Mouse (Mus musculus) neural tube, embryonic 10.5 days (tissue): ENCODE results near the gene Oxct1.

Experiments
- DNase-seq: peaks from one replicate; pipeline ENCODE4 v3.0.0-alpha.2; 2017; ENCODE audit warnings: low spot score; ENCODE audit errors: extremely low spot score

The Oxct1 gene

DNA sequence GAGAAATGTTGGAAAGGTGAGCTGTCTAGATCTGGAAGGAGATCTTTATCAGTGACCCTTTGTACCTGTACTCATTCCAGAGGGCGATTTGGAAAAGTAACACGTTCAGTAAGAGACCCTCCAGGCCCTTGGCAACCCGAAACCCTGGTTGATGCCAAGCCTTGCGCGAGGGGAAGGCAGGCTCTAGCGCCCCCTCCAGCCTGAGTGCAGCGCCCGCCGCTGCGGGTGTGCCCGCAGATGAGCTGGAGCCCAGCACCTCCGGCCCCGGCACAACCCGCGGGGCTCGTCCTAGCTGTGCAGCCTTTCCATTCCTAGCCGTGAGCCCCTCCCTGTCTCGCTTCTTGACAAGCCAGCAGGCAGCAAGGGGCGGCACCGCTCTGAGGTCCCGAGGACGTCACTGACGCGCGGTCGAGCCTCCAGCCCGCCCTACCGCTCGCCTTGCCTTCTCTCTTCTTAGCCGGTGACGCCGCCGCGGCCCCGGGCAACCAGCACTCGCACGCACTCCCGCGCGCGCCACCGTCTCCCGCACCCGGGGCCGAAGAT lies at the start of gene Oxct1:
Gene Oxct1 (plus strand): TSS at position 153 of the 543 bp plus-strand sequence.
- DNase-seq = no peak

GRCm38 (mm10) chr15:3978279-3978678 lies 47.9 kb upstream of the Oxct1 start:
- no peak for DNase-seq

DNA sequence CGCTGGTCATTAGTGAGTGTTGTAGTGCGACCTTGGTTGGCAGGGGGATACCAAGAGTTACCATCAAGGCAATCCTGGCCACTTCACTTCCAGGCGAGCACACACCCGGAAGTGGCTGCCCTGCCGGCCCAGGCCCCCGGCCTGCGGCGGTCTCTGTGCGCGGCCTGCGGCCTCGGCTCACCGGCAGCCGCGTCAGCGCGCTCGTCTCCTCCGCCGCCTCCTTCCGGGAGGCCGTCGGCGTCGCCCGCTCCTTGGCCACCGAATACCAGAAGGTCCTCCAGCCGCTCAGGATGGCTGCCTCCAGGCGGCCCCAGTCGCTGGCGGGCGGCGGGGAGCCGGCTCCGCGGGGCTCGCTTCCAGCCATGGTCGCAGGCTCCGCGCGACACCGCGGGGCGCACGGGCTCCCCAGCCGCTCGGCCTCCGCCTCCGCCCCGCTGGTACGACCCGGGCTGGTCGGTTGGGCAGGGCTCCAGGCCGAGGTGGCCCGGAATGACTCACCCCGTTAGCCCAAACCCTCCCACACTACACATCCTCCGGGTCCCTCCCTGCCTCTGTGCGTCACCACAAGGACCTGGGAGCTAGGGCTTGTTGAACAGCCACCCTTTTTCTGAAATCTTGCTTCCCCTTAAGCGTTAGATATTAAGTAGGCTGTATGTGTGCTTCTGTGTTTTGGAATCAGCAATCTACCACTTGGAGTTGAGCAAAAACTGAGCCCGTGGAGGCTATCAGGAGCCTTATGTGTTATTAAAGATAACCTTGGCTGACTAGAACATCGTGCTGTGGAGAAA lies 46.9 kb upstream of the Oxct1 start, which contains the start of gene Fbxo4:
Gene Fbxo4 (minus strand): TSS at position 513 of the 788 bp plus-strand sequence.
- DNase-seq = peak; percentile 80

- no peak for DNase-seq
Observed at GRCm38 (mm10) chr15:3979871-3980270, 46.3 kb upstream of the Oxct1 start.

DNA sequence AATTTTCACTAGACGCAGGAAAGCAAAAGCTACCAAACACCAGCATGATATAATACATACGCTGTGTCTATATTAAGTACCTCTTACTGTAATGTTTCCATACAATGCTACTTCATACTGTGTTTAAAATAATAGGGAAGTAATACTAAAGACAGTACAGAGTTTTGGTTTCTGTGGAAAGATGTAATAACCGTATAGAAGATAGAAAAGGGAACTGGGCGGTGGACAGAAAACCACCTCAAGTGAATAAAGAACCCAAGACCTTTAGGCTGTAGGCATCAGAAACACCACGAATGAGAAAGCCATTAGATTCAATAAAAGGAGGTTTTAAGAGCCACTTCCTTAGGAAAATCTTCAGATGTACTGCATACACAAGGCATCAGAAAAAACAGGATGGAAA lies 43.5 kb upstream of the Oxct1 start:
- DNase-seq = no peak

DNA sequence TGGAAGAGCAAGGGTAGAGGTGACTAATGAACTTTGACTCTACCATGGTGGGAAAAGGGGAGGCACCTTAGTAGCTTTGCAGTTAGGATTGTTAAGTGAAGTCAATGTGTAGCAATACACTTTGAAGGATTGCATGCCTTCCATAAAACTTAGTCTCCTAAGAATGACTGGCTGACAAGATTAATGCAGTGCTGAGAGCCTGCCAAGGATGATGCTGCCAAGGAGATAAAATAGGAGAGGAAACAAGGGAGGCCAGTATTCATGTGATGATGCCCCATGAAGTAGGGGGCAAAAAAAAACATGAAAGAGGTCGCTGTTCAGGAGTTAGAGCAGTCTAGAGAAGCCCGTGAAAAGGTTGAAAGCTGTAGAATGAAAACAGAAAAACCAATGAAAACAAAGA lies 41.3 kb upstream of the Oxct1 start:
- no peak for DNase-seq

DNA sequence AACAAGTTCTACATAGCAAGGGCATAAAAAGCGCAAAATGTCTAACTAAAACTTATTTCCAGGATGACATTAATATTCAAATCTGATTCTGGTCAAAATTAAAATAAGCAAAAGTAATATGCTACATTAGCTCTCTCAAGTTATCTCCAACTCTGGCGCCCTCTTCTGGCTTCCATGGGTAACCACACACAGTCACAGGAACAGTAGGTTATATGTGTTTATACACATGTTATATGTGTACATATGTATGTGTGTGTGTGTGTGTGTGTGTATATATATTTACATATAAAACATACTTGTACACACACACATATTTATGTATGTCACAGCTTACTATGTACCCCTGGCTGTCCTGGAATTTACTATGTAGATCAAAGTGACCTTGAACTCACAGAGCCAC lies 38.2 kb upstream of the Oxct1 start:
- DNase-seq = no peak

GRCm38 (mm10) chr15:3994852-3995447 lies 31.2 kb upstream of the Oxct1 start:
- no peak for DNase-seq

DNA sequence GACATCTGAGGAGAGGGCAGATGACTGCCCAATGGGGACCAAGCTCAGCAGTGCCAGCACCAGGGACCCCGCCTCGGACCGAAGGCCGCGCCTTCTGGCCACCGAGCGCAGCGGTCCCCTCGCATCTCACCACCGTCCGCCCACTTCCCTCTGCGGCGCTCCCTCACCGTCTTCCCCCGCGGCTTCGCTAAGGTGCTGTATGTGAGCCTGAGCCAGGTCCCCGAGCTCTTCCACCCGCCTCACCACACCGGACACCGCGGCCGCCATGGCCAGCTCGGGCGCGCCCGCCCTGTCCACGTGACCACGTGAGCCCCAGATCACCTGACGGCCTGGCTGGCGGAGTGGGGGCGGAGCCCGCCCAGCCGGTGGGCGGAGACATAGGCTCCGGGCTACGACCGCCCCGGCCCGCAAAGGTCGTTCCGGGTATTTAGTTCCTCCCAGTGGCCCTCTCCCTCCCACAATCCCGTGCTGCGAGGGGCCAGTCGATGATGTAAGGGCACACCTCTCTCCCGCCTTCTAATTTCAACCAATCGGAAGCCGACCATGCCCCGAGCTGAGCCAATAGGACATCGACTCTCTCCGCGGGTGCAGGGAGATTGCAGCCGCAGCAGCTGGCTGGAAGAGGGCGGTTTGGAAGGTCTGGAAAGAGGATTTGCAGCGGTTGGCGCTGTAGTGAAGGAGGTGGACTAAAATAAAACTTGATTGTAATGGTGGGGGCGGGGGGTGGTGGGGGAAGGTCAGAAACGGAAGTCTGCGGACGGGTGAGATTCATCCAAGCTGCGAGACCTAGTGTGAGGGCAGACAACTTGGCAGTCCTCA lies 30.5 kb upstream of the Oxct1 start, which contains the start of gene AW549877:
Gene AW549877 (minus strand): TSS at position 297 of the 819 bp plus-strand sequence.
- peak; percentile 96 for DNase-seq

DNA sequence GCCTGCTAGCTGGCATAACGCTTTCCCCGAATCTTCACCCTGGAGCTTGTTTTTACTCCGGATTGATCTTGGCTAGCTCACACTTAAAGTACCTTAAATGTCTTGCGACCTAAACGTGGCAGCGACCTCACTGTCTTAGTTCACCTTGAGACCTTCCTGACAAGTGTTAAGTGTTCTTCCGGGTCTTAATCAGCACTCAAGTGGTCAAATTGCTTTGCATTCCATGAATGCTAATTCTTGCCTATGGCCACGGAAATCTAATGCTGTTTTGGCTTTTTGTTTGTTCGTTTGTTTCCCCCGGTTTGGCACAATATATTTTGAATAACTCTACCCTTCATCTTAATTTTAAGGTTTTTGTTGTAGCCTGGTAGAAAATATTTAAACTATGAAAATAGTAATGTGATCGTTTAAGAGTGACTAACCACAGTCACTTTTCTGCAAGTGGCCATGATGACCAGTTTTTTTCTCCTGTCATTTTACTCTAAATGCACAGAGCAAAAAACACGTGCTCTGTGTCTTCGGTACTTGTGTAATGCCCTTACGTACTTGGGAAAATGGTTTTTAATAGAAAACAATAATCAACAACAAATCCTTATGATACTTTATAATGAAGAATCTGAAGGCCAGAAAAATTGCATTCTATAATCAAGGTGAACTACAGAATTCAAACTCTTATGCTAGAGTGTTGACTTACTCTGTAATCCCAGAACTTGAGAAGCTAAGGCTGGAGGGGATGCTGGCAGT lies 29.7 kb upstream of the Oxct1 start:
- no peak for DNase-seq

DNA sequence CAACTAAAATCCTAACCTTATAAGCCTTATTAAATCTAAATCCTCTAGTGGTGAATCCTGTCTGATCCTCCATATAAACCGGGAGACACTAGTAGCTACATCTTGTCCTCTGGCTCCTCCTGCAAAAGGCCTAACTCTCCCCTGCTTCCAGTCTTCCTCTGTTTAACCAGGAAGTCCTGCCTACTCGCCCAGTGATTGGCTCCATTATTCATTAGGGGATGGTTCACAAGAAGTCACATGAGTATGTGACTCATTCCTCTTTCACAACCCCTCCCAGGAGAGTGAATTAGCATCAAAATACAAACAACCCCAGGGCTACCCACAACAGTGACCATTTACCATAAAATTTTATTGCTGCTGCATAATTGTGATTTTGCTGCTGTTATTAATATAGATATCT lies 27.0 kb upstream of the Oxct1 start:
- DNase-seq = no peak

- no peak for DNase-seq
Observed at GRCm38 (mm10) chr15:4000536-4000935, 25.6 kb upstream of the Oxct1 start.

DNA sequence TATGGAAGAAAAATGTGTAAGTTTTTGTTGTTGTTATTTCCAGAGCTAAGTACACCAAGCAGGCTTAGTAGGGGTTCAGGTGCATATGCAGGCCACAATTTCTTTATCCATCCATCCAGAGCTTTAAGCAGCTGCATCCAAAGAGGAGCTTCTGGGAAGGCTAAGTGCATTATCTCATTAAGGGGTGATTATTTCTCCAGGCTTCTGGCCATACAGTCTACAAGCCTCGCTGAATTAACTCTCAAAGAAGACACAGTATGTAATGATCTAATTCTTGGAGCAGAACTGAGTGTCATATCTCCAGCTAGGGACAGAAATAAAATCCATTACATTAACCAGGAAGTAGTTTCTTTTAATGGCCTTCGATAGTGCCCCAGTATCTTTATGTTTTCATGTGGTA lies 12.3 kb upstream of the Oxct1 start:
- DNase-seq = no peak

- no peak for DNase-seq
Observed at GRCm38 (mm10) chr15:4020711-4021110, 5.5 kb upstream of the Oxct1 start.

GRCm38 (mm10) chr15:4023747-4024146 lies 2.4 kb upstream of the Oxct1 start:
- no peak for DNase-seq

DNA sequence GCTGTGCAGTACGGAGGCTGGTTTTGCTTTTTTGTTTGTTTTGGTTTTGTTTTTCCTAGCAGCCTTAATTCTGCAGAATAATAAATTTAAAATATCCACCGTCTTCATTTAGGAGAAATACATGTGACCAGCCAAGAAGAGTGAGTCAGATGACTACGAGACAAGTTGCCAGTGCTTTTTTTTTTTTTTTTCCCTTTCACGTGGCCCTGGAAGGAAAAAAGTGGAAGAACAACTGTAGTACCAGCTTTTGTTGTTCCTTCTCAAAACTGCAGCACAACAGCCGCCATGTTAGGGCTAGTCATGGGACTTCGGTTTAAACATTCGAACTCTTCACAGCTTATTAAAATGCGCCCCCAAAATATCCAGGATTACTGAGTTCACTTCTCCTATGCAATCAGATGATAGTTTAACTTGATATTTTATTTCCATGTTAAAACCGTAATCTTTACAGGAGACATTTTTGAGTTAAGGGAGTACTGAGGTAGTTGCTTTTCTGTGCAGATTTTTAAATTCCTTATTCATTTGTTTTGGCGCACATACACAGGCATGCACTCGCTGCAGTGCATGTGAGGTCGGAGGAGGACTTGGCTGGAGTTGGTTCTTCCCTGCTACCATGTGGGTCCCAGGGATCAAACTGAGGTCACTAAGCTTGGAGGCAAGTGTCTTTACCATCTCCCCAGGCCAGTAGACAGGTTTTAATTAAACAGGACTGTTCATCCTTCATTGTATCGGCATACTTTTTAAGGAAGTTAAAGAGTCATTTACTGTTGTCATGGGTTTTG lies 1.3 kb upstream of the Oxct1 start:
- DNase-seq = no peak

- DNase-seq = no peak
Observed at GRCm38 (mm10) chr15:4025508-4025904, 677 bp upstream of the Oxct1 start.

DNA sequence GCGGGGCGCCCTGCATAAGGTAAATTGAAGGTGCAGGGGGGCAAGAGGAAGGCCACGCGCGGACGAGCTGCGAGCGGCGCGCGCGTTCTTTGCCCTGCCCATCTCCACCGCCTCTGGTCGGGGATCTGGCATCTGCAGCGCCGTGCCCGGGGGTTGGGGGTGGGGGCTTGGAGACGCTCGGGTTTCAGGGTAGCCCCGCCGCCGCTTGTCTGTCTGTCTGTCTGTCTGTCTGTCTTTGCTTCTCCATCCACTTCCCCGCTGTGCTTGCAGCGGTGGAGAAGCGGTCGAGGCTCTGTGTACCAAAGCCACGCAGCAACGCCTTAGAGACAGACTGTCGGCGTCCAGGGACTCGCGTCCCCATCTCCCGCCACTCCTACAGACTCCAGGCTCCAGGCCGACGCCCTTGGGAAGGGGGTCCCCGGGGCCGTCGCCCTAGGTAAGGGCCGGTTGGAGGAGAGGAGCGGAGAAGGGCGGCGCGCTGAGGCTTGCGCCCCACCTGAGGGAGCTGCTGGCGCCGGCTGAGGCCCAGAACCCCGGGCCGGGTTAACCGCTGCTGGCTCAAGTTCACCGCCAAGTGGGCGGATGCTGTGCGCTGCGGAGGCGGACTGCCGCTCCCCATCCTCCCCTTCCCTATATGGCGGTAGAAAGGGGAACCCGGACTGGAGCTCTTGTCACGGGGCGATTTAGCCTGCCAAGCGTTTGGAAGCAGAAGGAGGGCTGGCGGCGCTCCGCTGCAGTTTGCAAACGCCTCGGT lies 825 bp downstream of the Oxct1 start:
- peak; percentile 85 for DNase-seq

DNA sequence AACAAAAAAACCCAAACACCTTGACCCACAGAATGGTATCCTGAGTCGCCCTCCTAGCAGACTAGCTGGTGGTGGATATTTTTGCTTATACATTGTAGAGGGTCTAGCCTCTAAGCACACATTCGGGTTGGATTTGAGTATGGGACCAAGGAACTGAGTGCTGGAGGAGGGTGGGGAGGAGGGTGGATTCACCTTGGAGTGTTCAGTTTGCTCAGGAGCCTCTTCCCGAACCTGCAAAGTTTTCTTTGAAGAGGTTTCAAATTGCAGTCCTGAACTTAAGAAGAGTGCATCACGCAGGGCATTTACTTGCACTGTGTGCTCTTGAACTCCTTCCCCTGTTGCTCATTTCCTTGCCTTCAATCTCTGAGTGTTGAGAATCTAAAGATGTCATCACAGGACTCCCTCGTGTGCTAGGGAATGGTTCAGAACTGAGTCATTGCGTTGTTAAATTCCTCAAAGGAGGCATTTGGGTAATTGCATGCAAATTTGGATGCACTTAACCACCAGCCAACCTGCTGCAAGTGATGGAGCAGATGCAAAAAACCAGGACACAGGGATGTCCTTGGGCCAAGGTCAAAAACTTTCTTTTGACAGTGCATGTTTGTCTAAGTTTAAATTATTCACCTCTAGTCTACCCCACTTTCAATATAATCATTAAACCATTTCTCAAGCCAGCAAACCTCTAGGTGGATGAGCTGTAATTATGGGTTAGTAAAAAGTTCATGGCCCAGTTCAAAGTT lies 1.7 kb downstream of the Oxct1 start:
- no peak for DNase-seq
